Mouse (Mus musculus): Measurements from ENCODE around the gene Prmt1.

The Prmt1 gene

DNA sequence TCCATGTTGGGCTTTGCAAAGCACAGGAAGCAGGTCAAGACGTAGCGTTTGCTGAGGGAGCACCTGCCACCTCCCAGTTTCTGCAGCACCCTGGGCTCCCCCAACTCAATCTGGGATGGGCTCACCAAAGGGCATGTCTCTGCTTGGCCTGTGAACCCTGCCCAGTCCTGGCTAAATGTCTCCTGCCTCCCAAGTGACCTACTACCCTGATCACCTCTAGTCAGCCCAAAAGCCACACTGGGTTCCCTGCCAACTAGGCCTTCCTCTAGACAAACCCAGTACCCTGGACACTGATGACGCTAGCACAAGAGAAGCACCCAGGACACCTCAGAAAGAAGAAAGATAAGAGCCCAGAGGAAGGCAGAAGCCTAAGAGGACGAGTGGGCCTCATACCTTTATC is 26.5 kb upstream of the Prmt1 start:
- no peak for DNase-seq (ENCODE audit: extremely low spot score)

DNA sequence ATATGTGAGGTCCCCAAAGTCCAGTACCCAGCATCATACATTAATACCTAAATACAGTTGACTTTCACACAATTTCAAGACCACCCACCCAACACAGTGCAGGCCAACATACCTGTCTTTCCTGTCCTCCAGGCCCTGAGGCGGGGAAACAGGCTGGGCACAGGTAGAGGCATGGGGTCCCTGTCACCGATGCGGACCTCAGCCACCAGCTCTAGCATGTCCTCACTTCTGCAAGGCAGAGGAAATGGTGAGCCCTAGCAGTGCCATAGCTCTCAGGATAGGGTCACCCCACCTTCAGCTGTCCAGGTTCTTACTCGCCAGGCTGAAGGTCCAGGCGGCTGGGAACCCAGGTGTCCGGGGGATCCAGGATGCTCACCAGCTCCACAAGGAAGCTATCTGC is 25.6 kb upstream of the Prmt1 start:
- DNase-seq (ENCODE audit: extremely low spot score): no peak

DNA sequence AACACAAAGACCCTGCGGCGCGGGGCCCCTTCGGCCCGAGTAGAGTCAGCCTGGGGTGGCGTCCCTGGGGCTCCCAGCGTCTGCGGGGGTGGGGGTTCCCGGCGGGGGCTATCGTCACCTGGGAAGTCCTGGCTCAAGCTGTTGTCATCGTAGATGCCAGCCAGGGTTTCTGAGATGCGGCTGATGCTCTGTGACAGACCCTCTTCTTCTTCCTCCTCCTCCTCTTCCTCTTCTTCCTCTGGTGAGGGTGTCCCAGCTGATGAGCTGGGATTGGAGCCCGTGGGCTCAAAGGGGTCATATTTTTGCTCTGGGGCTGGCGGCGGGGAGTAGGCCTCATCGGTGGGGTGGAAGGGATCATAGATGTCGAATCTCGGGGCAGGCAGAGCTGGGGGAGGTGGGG is 22.0 kb upstream of the Prmt1 start:
- DNase-seq (ENCODE audit: extremely low spot score): no peak

DNA sequence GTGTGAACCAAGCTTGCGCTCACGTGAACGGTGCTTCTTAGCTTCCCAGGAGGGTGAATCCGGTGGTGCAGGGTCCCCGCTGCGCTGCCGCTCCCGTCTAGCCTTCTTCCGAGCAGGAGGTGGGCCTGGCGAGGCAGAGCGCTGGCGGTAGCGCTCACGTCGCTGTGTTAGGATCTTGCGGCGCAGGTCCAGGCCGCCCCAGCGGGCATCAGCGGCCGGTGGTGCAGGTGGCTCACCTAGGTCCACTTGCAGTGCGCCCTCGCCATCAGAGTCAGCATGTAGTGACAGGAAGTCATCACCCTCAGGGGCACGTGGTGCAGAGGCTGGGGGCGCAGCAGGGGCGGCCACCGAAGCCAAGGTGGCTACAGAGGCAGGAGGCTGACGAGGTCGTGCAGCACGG is 21.5 kb upstream of the Prmt1 start:
- DNase-seq (ENCODE audit: extremely low spot score): no peak

DNA sequence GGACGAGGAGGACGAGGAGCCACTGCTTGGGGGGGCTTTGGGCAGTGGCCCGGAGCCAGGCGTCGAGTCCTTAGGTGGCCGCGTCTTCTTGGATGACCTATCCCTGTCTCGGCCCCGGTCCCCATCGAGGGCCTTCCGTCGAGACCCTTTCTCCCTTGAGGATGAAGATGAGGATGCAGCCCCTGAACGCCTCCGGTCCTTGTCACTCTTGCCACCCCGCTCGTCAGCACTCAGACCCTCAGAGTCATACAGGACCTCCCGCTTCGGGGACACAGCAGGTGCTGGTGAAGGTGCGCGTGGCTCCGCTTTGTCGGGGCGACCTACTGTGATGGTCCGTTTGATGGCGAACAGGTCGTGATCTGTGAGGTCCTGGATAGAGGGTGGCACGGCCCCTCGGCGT is 20.8 kb upstream of the Prmt1 start:
- no peak for DNase-seq (ENCODE audit: extremely low spot score)

DNA sequence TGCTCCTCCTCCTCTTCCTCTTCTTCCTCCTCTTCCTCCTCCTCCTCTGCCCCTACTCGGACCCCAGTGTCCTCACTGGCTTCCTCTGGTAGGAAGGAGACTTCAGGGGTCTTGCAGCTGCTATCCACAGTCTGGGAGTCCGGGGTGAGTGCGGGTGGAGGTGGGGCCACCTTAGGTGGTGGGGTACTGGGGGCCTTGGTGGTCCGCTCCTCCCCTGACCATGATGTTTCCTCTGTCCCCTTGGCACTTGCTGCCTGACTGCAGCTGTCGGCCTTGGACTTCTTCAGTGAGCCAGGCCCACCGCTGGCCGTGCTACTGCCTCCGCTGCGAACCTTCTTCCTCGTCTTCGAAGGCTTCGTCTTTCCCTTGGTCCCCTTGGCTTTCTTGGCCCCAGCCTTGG is 20.1 kb upstream of the Prmt1 start:
- DNase-seq (ENCODE audit: extremely low spot score): no peak

DNA sequence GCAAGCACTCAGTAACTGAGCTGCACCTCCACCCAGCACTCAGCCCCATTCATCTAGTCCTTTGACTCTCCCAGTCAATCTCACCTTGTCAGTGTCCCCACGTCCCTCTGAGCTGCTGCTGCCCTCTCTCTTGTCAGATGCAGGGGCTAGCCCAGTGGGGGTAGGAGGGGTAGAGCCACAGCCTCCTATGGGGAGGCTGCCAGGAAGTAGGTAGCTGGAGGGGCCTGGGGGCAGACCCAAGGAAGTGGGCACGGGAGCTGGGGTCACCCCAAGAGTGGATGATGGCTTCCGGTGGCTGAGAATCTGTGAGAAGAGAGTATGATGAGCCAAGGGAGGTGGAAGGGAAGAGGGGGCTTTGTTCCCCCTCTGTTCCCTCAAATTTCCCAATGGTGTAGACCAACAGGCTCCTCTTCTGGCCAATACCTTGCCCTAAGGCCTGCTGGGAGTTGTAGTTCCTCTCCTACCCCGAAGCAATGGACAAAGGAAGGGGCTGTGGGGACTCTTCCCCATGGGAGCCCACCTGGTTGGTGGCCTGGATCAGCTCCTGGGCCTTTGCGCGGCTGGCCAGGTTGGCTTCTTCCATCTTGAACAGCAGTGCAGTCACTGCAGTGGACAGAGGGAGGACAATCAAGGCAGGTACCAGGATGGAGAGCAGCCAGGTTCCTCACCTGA is 19.1 kb upstream of the Prmt1 start:
- no peak for DNase-seq (ENCODE audit: extremely low spot score)

DNA sequence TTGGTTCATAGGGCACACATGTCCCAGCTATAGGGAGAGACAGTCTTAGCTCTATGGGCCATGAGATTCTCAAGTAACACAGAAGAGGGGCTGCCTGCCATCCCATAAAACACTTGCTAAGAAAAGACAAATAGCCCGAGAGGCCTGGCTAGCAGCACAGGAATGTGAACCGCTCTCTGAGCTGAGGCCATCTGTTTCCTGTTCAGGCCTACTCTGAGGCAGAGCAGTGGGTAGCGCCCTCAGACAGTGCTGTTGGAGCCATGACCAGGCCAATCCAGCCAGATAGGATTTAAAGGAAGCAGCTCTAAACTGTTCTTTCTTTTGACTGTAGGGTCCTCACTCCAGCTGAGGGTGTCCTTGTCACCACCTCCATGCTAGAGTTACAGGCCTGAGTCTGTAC is 18.2 kb upstream of the Prmt1 start:
- DNase-seq (ENCODE audit: extremely low spot score): no peak

DNA sequence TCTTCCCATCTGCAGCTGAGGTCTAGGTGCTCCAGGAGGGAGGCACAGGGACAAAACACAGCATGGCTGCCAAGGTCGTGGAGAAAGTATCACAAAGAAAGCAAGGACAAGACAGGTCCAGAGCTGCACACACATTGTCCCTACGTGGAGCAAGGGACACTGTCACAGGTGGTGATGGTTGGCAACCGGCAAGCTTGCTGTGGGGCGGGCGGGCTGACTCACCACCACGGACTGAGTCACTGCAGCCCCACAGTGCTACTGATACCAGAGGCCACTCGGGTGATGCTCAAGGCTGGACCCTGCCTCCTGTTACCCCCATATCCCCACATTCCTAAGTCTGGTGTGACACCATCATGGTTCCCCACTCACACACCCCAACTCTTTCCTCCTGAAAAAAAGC is 16.1 kb upstream of the Prmt1 start:
- DNase-seq (ENCODE audit: extremely low spot score): no peak

DNA sequence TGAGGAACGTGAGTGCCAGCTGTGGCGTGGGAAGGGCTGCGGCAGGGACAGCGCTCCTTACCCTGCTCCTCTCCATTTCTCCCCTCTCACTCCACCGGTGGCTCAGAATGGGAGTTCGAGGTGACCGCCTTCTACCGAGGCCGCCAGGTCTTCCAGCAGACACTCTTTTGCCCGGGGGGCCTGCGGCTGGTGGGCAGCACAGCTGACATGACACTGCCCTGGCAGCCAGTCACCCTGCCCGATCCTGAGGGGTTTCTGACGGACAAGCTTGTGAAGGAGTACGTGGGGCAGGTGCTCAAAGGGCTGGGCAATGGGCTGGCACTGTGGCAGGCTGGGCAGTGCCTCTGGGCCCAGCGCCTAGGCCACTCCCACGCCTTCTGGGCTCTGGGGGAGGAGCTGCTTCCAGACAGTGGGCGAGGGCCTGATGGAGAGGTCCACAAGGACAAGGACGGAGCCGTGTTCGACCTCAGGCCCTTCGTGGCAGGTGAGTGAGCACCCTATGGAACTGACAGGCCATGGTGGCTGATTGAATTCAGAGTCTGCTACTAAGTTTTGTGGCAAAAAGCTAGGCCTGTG is 14.3 kb upstream of the Prmt1 start:
- no peak for DNase-seq (ENCODE audit: extremely low spot score)

DNA sequence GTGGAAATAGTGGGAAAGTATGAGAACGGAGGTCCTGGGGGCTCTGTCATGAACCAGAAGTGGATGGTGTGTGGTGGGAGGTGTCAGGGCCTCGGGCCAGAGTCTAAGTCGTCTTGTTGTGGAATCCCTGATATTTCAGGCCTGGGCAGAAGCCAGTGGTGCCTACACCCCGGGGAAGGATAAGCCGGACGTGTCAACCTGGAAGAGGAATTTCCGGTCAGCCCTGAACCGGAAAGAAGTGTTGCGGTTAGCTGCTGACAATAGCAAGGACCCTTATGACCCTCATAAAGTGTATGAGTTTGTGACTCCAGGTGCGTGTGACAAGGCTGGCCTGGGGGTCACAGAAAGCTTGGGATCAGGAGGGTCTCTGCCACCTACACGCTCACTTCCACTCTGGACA is 13.4 kb upstream of the Prmt1 start:
- DNase-seq (ENCODE audit: extremely low spot score): no peak

DNA sequence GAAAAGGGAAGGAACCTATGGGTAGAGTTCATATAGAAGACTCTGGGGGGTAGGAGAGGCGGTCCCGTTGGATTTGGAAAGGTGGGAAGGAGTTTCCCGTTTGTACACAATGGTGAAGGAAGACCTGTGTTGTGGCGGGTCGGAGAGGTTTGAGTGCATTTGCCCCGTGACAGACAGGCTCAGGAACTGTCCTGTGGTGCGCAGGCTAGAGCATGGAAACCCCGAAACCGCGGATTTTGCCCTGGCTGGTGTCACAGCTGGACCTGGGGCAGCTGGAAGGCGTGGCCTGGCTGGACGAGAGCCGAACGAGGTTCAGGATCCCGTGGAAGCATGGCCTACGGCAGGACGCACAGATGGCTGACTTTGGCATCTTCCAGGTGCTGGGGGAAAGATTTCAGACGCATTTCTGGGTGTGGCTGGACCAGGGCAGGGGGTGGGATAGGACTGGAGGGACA is 12.2 kb upstream of the Prmt1 start, which contains the start of gene Bcl2l12:
Gene Bcl2l12, minus strand, starts transcription at position 212 of the 455 bp plus-strand sequence.
- peak; percentile 50 for DNase-seq (ENCODE audit: extremely low spot score)

DNA sequence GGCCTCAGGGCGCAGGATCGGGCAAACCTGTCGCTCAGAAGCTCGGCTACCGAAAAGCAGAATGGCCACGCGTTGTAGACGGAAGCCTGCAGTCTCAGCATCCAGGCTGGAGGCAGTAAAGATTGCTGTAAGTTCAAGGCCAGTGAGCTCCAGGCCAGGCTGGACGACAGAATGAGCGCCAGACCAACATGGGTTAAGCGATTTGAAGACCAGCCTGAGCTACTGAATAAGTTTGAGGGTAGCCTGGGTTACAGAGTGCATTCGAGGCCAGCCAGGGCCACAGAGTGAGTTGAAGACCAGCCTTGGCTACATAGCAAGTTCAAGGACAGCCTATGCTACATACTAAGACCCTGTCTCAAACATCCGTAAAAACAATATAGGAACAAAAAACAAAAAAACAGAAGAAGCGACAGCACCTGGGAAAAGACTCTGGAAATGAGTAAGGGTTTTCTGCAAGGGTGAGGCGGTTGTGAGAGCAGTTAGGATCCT is 11.6 kb upstream of the Prmt1 start:
- no peak for DNase-seq (ENCODE audit: extremely low spot score)

DNA sequence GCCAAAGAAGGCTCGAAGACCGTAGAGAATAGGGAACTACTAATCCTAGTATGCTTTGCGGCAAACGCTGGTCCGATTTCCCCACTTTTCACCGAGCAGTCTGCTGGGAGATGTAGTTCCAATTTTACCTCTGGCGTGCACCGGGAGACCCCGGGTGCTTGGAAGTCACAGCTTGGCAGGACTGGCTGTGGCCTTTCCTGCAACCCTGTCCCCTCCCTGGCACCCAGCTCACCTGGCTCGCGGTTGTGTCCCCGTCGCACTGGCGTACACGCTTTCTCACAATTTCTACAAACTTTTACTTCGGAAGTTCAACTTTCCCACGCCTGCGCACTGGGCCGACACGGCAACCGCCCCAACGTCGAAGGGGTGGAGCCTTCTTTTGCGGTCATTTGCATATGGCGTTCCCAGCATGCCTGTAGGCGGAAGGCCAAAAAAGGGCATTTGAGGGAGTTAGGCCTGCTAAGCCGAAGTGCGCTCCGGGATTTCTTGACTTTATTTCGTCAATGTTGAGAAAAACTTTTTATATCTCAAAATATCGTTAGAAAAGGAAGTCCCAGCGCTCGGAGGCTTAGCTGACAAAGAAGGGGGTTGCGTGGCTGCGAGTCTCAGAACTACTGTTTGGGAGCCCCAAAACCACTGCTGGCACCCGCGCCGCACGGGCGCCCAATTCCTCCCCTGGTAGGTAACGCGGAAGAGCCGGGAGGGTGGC is 11.0 kb upstream of the Prmt1 start, which contains the start of gene Irf3:
Gene Irf3, plus strand, starts transcription at position 418 of the 709 bp plus-strand sequence.
- peak; percentile 96 for DNase-seq (ENCODE audit: extremely low spot score)

DNA sequence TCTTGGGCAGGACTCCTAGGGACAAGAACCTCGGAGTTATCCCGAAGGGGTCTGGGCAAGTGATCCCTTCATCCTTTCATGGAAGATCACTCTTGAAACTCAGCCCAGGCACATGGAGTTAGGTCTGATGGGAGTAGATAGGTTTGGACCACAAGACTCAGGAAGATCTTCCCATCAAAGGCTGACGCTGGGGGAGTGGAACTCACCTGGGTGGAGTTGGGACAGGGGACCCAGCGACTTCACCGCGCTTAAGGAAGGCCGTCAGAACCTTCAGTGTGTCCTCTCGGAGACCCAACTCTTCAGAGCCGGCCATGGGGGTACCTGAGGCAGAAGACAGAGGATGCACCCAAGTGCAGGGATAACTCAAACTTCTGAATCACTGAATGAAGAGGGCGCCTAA is 10.3 kb upstream of the Prmt1 start:
- no peak for DNase-seq (ENCODE audit: extremely low spot score)

DNA sequence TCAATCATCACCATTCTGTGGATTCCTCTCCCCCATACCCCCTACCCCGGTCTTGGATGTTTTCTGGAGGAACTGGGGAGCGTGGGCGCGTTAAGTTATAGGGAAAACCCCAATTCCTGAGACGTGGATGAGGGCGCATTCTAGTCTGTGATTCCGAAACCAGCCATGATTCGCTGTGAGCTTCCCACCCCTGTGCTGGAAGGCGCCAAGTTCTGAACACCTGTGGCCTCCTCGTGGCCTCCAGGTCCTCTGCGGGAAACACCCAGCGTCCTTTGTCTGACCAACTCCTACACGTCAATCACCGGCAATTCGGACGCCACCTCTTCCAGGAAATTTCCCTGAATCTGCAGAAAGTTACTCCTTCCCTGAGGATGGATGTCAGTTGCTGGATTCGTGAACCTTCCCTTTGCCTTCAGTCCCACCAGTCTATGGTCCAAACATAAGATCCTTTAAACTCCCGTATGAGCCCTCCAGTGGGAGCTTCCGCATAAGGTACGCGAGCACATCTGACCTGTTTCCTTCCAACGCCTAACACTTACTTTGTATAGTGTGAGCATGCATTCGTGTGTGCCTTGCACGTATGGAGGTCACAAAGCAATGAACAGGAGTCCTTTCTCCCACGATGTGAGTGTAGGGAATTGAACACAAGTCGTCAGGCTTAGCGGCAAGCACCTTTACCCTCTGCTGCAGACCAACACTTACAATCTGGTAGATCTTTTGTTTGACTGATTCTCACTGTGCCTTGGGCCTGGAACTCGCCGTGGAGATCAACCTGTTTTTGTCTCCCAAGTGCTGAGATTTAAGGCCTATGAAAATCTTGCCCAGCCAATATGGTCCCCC is 731 bp upstream of the Prmt1 start:
- DNase-seq (ENCODE audit: extremely low spot score): no peak

DNA sequence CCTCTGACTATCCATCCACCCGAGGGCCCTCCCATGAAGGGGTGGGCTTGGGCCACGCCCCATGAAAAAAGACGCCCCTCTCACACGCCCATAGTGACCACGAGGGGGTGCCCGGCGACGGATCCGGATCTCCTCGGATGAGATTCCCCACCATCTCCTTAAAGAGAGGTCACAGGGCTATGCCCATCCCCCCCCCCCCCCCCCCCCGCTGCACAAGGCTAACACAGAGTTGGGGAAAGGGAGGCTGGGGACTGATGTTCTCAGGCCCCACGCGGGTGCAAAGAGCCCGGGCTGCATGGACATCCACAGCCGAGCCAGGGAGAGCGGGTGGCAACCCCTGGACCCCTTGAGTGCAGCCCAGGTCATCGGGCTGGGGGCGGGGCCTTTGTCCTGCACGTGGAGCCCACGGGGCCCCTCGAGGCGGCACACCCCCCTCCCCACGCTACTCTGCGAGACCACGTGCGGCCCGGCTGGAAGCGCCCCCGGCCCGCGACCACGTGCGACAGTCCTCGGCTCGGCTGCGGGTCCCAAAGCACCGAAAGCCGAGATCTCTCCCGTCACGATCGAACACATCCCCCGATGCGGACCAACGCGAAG is 675 bp downstream of the Prmt1 start:
- peak; percentile 93 for DNase-seq (ENCODE audit: extremely low spot score)

DNA sequence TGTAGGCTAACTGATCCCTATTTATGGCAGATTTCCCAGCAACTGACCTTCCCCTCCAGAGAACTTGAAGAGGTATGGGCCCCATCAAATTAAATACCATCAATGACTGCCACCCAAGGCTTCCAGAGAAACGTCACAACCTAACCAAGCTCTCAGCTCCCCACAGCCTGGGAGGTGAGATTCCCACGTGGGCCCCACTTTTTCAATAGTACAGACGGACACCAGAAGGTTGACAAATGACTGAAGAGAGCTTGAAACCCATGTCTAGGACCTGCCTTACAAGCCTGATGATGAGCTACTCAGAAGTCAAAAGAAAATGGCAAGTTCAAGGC is 1.6 kb downstream of the Prmt1 start:
- no peak for DNase-seq (ENCODE audit: extremely low spot score)

DNA sequence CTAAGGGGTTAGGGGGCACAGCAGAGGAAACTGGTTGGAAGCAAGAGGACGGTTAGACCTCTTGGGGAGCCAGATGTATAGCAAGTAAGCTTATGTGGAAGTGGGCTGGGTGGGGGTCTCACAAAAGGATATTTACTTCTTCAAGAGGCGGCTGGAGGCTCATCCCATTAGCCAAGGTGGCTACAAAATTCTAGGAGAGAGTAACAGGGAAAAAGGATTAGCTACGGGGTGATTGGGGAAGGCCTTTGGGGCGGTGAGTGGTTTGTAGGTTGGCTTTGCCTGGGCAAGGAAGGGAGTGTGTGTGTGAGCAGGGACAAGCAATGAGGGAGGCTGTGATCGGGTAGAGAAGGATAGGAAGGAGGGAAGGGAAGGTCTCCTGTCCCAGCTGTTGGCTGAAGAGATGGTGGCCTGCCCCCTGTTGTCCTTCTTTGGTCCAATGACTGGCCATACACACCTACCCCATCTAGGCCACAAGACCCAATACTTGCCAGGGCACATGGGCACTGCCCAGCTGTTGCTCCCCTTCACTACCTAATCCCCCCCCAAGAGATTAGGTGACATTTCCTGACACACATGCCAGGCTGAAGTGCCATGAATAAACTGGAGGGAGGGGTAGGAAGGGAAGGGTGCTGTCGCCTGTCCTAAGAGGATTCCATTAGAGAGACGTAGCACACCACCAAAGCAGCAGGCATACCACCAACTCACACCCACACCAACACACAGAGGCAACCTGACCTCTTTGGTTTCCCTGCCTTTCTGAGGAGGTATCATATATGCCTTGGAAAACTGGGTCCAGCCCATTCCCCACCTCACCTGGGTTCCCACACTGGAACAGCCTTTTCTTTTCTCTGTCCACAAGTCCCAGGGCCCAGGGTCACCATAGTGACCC is 2.2 kb downstream of the Prmt1 start:
- no peak for DNase-seq (ENCODE audit: extremely low spot score)

DNA sequence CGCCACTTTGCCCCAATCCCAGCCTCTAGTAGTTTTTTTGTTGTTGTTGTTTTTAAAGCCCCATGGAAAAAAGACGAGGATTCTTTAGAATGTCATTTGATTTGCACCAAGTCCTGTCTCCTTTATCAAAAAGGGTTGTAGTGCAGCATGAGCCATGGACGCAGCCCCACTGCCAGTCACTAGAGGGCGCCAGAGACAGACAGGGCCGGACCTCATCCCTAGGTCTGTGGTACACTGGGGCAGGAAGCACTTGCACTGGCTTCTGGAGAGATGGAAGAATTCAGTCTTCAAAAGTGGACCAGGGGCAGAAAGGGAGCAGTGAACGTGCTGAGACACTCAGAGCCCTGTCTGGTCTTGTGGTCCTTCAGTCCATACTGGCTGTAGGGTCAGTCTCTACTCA is 3.3 kb downstream of the Prmt1 start:
- peak; percentile 84 for DNase-seq (ENCODE audit: extremely low spot score)

DNA sequence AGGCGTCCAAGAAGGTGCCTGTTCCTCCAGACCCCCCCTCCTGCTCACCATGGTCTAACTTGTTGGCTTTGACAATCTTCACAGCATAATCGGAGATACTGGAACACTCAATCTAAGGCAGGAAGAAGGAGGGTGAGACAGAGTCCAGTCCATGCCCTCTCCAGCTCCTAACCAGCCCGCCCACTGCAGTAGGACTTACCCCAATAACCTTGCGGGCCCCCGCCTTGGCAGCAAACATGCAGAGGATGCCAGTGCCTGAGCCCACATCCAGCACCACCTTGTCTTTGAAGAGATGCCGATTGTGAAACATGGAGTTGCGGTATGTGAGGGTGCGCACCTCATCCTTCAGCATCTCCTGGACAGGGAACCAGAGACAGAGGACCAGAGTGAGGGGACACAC is 4.8 kb downstream of the Prmt1 start:
- no peak for DNase-seq (ENCODE audit: extremely low spot score)

Data from embryo, embryonic 9.5 days (tissue).